24 mouse cellular contexts compared by ENCODE assay signal in genomic region chr1:186171691-186172090, GRCm38 (mm10). TPM values are rescaled to one million over a fixed set of nuclear protein-coding genes. Genes with fewer than 3 reads are reported as not detected.
"Had no signal": no experiment of that assay in that cellular context is flagged by ENCODE, and none has a peak within 500 bp of the region (broad histone marks: within the 10 kb centered on the region; RNA-seq: fewer than 3 reads in every experiment).

No protein-coding gene starts in this region.

- DNase-seq: gastrocnemius, postnatal 14 days; gastrocnemius, postnatal 36 days; heart, adult 18-20 months; heart, postnatal 10 days; heart, postnatal 4 days; kidney, adult 18-20 months; kidney, adult 8-10 months; kidney, postnatal 10 days; kidney, postnatal 25 days; kidney, postnatal 4 days; left cerebral cortex, postnatal 4 days had no signal

- H3K4me3 ChIP-seq: heart, embryonic 10.5 days; heart, embryonic 12.5 days; hindbrain, embryonic 10.5 days; hindbrain, embryonic 12.5 days; intestine, embryonic 15.5 days; limb, embryonic 13.5 days; limb, embryonic 15.5 days; liver, embryonic 12.5 days had no signal

- H3K4me1 ChIP-seq: heart, embryonic 10.5 days; heart, embryonic 12.5 days; hindbrain, embryonic 10.5 days; hindbrain, embryonic 12.5 days; intestine, embryonic 15.5 days; liver, embryonic 12.5 days had no signal

- H3K36me3 ChIP-seq: heart, embryonic 10.5 days; heart, embryonic 12.5 days; hindbrain, embryonic 10.5 days; hindbrain, embryonic 12.5 days; intestine, embryonic 15.5 days; limb, embryonic 13.5 days; limb, embryonic 15.5 days; liver, embryonic 12.5 days had no signal

- ATAC-seq: hindbrain, embryonic 16.5 days; inflammation-experienced regulatory T-cells, adult 6 months; intestine, embryonic 15.5 days; intestine, postnatal 0 days; liver, embryonic 12.5 days had no signal

- H3K4me2 ChIP-seq: heart, embryonic 12.5 days; hindbrain, embryonic 12.5 days; hindbrain, embryonic 14.5 days; intestine, embryonic 15.5 days; limb, embryonic 13.5 days; limb, embryonic 15.5 days; liver, embryonic 12.5 days had no signal

- H3K27me3 ChIP-seq: heart, embryonic 12.5 days; hindbrain, embryonic 12.5 days; intestine, embryonic 15.5 days; limb, embryonic 13.5 days; limb, embryonic 15.5 days; liver, embryonic 12.5 days had no signal

- H3K9ac ChIP-seq: heart, embryonic 12.5 days; hindbrain, embryonic 12.5 days; hindbrain, embryonic 14.5 days; intestine, embryonic 15.5 days; limb, embryonic 13.5 days; limb, embryonic 15.5 days; liver, embryonic 12.5 days; liver, embryonic 14.5 days had no signal

- H3K27ac ChIP-seq: heart, embryonic 10.5 days; hindbrain, embryonic 10.5 days; hindbrain, embryonic 12.5 days; hindbrain, embryonic 14.5 days; intestine, embryonic 15.5 days; limb, embryonic 13.5 days; limb, embryonic 15.5 days; liver, embryonic 12.5 days; liver, embryonic 14.5 days had no signal

- H3K9me3 ChIP-seq: hindbrain, embryonic 12.5 days; intestine, embryonic 15.5 days; limb, embryonic 13.5 days; limb, embryonic 15.5 days; liver, embryonic 12.5 days had no signal

RNA-seq across cellular contexts. Expression of gene Lyplal1, which starts 54.6 kb away (rescaled TPM):
- polyA plus RNA-seq: inflammation-experienced regulatory T-cells, adult 6 months had no signal
